Mouse (Mus musculus) right cerebral cortex, adult 18-20 months (tissue): ENCODE results near the gene Taf6.
"Not testable (repeated sequence)": the region's sequence is repeated elsewhere in the genome, so short reads cannot be mapped to it uniquely, and the experiment has no call there.

Source experiments
- DNase-seq: peaks from one replicate; pipeline ENCODE4 v3.0.0; 2022; ENCODE audit warnings: mixed read lengths

The Taf6 gene

DNA sequence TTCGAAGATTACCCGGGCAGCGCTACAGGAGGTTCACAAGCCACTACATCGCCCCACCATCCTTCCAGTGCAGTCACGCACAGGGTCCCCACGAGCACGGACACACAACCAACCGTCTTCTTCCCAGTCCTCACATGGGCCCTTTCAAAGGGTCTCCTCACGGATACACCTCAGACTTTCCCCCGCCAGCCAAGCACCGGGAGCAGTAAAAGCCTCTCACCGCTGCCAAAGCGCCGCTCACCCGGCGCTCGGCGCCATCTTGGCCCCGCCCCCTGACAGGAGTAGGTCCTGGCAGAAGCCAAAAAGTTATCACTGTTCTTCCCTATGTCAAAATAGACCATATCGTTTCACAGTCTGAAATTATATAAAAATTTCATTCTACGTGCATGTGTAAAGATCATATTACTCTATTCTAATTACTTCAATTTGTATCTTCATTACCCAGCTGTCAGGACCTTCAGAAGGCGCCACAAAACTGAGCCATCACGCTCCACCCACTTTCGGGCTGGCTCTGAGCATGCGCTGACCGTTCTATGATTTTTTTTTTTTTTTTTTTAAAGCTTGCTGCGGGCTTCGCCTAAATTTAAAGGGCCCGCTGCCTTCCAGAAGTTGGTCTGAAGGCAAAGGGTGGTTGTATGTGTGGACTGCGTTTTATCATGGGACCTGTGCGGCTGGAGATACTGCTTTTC lies at the start of gene Taf6, which contains the start of gene Cnpy4:
Taf6 (minus strand) TSS at position 502 of the 689 bp plus-strand sequence.
Cnpy4 (plus strand) TSS at position 536 of the 689 bp plus-strand sequence.
- DNase-seq: peak; percentile 87

DNA sequence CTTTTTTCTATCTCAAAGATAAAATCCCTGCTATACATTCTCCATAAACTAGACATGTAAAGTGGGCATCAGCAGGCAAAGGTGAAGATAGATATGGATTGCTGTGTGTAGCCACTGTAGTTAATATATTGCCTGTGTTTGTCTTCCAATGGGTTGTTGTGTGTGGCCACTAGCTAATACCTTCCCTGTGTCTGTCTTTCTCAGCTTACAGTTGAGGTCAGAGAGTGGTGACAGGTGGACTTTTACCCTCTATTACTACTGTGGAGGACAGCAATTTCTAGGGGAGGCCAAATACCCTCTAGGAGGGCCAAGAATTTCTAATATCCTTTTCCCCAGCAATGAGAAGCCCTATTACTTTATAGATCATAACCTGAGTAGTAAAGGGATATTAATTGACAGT lies 47.0 kb upstream of the Taf6 start:
- DNase-seq: no peak

DNA sequence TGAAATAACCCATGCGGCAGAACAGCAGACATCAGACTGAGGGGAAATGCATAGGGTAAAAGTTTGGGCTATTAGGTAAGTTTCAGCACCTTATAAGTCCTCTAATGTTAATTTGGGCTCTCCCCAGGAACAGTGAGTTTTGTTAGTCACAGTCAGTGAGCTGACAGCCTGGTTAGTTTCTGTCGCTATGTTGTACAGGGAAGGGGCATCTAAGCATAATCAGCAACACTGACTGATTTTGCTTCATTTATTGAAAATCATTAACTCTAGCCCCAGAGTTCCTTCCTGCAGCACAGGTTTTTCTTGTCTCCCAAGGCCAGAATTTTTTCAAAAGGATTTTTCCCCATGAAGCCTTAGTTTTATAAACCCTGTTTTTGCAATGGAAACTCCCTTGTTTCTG lies 46.5 kb upstream of the Taf6 start:
- no peak for DNase-seq

- no peak for DNase-seq
These were observed 42.3 kb upstream of the Taf6 start for GRCm38 (mm10) chr5:138229511-138229910.

DNA sequence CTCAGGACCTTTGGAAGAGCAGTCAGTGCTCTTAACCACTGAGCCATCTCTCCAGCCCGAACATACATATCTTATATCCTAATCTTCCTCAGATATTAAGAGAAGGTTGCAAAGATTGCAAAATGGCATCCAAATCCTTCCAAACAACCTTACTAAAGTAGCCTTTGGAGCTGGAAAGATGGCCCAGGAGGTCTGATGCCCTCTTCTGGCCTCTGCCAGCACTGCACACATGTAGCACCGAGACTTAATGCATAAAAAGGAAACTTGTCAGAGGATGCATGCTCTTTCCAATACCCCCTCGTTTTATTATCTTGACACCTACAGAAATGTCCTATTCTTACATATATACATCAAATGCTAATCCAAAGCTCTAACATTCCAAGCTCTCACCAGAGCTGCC lies 40.8 kb upstream of the Taf6 start:
- DNase-seq: peak; percentile 8

DNA sequence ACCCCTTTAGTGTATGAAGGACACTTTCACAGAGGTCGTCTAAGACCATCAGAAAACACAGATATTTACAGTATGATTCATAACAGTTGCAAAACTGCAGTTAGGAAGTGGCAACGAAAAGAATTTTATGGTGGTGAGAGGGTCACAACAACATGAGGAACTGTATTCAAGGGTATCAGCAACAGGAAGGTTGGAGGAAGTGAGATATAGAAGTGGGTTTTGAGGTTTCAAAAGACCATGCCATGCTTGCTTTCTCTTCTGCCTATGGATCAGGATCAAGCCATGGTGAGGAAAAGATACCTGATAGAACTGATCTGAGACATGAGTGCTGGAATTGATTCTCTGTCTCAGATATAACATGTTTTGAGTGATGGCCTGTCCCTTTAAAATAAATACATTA lies 40.1 kb upstream of the Taf6 start:
- no peak for DNase-seq

GRCm38 (mm10) chr5:138226491-138226890 lies 39.2 kb upstream of the Taf6 start:
- DNase-seq: no peak

DNA sequence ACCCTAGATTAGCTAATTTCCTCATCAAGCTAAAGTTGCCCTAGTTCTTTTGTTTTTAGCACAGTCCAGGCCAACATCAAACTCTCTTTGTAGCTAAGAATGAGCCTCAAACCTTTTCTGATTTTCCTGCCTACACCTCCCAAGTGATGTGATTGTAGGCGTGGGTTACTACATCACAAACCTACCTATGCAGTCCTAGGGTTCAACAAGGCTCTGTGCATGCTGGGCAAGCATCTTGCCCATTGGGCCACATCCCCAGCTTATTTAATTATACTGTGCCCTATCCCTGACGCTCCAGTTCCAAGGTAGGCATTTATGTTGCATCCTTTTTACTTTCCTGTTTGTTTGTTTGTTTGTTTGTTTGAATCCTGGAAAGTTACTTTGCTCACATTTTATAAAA lies 38.4 kb upstream of the Taf6 start, which contains the start of gene Nxpe5:
Nxpe5 (plus strand) TSS at position 199 of the 400 bp plus-strand sequence.
- DNase-seq: no peak

DNA sequence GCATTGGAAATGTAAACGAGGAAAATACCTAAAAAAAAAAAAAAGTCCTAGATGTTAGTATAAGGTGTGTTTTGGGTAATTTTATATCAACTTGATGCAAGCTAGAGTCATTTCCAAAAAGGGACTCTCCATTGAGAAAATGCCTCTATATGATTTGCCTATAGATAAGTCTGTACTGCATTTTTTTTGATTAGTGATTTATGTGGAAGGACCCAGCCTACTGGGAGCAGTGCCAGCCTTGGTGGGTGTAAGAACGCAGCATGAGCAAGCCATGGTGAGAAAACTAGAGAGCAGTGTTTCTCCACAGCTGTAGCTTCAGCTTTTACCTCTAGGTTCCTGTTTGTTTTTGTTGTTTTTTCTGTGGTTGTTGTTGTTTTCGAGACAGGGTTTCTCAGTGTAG lies 36.0 kb upstream of the Taf6 start:
- no peak for DNase-seq

GRCm38 (mm10) chr5:138222111-138222510 lies 34.9 kb upstream of the Taf6 start:
- peak; percentile 76 for DNase-seq

DNA sequence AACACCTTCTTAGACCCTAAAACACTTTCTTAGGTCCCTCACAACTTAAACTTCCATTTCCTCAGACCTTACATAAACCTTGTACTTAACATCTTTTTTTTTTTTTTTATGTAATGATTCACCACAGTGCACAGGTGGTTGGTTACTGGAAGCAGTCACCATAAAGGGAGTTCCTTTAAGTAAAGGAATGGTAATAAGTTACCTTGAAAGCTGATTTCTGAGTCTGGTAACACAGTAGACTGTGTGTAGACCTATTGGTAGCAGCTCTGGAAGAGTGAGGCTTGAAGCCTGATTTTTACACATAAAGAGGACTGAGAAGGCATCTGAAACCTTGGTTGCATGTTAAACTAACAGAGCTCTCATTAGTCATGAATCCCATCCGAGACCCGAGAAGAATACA lies 32.6 kb upstream of the Taf6 start:
- DNase-seq: no peak

DNA sequence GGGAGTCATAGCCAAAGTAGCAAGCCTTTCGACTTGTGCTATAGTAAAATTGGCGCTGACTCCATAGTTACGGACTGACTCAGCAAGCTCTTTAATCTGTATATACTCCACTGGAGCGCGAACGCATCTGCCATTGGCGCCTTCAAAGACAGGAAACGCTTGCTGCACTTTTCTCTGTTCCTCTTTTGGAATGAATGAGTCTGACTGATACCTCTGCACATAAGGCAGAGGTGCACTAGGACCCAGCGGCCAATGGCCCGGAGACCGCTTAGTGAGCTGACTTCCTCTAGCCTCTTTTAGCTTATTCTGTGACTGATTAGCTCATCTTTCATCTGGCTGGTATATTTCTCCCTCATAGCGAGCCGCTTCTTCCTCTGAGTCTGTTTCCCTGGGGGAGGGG lies 29.4 kb upstream of the Taf6 start:
- DNase-seq: not testable (repeated sequence)

GRCm38 (mm10) chr5:138207873-138208272 lies 20.6 kb upstream of the Taf6 start:
- no peak for DNase-seq

DNA sequence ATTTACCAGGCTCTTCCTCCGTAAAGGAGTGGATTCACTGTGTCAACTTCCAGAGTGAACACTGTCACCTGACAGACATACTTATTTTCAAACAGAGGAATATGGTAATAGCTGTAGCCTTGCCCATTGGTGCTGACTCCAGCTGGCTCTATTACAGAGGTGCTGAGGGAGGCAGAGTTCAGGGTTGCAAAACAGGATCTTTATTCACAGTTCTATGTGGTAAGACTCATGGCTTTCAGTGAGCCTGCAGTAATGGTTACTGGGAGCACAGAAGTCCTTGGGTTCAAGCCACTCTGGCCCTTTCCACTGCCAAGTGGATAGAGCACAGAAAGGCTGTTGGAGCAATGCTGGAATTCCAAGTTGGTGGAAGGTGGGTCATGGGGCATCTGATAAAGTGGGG lies 20.0 kb upstream of the Taf6 start:
- DNase-seq: no peak

GRCm38 (mm10) chr5:138202086-138202485 lies 14.8 kb upstream of the Taf6 start:
- DNase-seq: no peak

- DNase-seq: no peak
These were observed 12.3 kb upstream of the Taf6 start for GRCm38 (mm10) chr5:138199576-138199975.

DNA sequence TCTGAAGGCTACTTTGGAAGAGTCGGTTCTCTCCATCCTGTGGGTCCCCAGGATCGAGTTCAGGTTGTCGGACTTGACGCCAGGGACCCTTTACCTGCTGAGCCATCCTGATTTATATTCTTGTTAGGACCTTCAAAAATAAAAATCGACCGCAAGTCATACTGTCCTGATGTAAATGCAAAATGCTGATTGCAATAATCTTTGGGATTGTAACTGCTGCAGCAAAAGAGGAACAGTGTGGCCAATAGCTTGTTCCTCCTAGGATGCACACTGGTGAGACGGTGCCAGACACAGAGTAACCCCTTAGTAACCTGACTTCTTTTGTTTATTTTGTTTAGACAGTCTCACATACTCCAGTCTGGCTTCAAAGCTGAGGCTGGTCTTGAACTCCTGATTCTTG lies 8.2 kb upstream of the Taf6 start:
- no peak for DNase-seq

DNA sequence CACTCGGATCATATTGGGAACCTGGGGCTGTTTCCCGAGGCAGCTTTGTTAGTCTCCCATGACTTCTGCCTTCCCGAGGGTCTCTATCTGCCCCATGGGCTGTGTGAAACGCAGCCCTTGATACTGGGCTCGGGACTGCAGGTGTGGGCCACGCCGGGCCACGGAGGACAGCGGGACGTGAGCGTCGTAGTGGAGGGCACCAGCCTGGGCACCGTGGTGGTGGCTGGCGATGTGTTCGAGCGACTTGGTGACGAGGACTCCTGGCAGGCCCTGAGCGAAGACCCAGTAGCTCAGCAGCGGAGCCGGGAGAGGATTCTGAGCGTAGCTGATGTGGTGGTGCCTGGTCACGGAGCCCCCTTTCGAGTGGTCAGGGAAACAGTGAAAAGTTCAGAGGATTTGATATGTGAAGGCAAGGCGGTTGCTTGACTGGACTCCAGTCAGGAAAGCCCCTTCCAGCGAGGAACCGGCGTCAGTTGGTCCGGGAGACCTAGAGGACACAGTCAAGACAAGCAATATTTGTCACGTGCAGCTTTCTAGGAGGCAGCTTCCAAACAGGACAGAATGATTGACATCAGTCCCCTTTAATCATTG lies 7.6 kb upstream of the Taf6 start:
- peak; percentile 38 for DNase-seq

GRCm38 (mm10) chr5:138193771-138194727 lies 6.8 kb upstream of the Taf6 start, which contains the start of gene Mblac1:
Gene Mblac1 (plus strand): TSS chr5:138194314.
- peak; percentile 80 for DNase-seq

DNA sequence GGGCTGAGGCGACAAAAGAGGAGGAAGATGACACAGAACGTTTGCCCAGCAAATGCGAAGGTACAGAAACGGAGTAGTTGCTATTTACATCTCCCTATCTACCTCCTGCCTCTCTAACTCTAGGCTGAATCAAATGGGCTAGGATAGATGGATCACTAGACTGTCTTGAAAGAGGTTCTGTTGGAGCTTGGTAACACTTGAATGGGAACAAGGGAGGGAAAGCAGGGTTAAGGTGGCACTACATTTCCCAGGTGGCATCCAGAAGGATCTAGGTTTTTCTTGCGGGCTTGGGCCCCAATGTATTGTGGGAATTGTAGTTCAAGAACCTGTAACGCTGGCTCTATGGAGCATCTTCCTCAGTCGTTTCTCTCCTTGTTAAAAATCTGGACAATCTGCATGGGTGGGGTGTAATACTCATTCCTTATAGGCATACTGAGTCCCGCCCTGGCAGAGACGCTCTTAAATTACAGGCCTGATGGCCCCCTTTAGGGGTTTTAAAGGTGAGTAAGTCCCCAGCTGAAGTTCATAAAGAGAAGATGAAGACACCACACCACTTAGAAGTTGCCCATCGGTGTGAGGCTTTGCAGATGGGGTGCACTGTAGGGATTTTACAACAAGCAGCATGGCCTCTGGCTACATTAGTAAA lies 533 bp upstream of the Taf6 start:
- DNase-seq: peak; percentile 88

GRCm38 (mm10) chr5:138173217-138173616 lies 14.0 kb downstream of the Taf6 start:
- DNase-seq: no peak

DNA sequence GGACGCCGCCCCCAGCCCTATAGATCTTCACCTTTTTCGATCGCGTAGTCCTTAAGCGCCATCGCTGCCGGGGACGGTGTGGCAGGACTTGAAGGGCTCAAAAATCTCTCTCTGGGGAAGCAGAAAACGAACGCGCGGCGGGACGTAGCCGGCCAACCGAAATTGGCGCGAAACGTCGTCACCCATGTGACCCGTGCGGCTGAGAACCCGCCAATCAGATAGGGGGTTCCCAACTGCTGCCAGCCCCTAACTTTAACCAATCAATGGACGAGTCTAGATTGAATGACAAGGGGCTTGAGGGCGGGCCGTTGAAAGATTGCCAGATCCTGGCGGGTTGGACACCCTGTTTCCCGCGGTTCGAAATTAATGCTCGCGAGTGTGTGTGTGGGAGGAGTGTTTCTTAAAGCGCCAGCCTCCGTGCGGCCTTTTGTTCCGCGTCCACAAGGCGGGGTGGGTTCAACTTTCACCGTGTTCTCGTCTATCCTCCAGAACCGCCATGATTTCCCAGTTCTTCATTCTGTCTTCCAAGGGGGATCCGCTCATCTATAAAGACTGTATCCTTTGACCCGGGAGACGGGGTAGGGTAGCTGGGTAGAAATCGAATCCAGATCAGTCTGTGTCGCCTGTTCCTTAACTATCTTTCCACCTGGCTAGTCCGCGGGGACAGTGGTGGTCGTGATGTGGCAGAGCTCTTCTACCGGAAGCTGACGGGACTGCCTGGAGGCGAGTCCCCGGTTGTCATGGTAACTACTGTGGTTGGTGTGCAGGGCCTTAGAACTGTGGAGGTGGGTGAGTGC lies 15.4 kb downstream of the Taf6 start, which contains the start of the genes Ap4m1 and Mcm7:
Ap4m1 (plus strand) TSS at position 308 of the 797 bp plus-strand sequence.
Mcm7 (minus strand) TSS at position 728 of the 797 bp plus-strand sequence.
- peak; percentile 97 for DNase-seq
